Mouse (Mus musculus) midbrain, postnatal 0 days (tissue): ENCODE measurements around the gene Zfp853. TPM values are rescaled to one million over a fixed set of nuclear protein-coding genes. Genes with fewer than 3 reads are reported as not detected.
A peak's percentile ranks its signal among the peaks of the same experiment; 100 is the strongest.

Experiments used
- ATAC-seq: fragments of 200-750 bp; cut with Nextera tagmentation; 2 replicates; pipeline ENCODE4 v1.8.0; 2017; ENCODE audit warnings: moderate number of reproducible peaks, mild to moderate bottlenecking, moderate TSS enrichment, moderate library complexity; ENCODE audit not compliant: low FRiP score
- DNase-seq: peaks from one replicate; pipeline ENCODE4 v3.0.0-alpha.2; 2015; ENCODE audit warnings: low spot score
- H3K27ac ChIP-seq: fragments of 300-500 bp; sonication (generic); 2 replicates; pipeline ENCODE4 v1.5.1; 2014; ENCODE audit warnings: low read depth, mild to moderate bottlenecking, low read length, mixed read lengths
- H3K27me3 ChIP-seq: fragments of 300-500 bp; sonication (generic); 2 replicates; pipeline ENCODE4 v1.6.1; 2014; ENCODE audit warnings: low read length, control low read depth, mixed read lengths; ENCODE audit not compliant: insufficient read depth
- H3K36me3 ChIP-seq: fragments of 300-500 bp; sonication (generic); 2 replicates; pipeline ENCODE4 v1.6.1; 2014; ENCODE audit warnings: low read length, control low read depth, mixed read lengths; ENCODE audit not compliant: insufficient read depth
- H3K4me1 ChIP-seq: fragments of 300-500 bp; sonication (generic); 2 replicates; pipeline ENCODE4 v1.6.1; 2014; ENCODE audit warnings: mild to moderate bottlenecking, control low read depth, antibody characterized with exemption, low read length, mixed read lengths; ENCODE audit not compliant: insufficient read depth
- H3K4me2 ChIP-seq: fragments of 300-500 bp; sonication (generic); 2 replicates; pipeline ENCODE4 v1.6.1; 2014; ENCODE audit warnings: low read depth, mild to moderate bottlenecking, low read length, mixed read lengths; ENCODE audit not compliant: poor library complexity, severe bottlenecking
- H3K4me3 ChIP-seq: fragments of 300-500 bp; sonication (generic); 2 replicates; pipeline ENCODE4 v1.5.1; 2014; ENCODE audit warnings: low read depth, mild to moderate bottlenecking, low read length, moderate library complexity
- H3K9ac ChIP-seq: fragments of 300-500 bp; sonication (generic); replicated peaks from 2 replicates; pipeline ENCODE4 v1.6.1; 2014; ENCODE audit warnings: mild to moderate bottlenecking, low read length, moderate library complexity, mixed read lengths; ENCODE audit not compliant: poor library complexity, severe bottlenecking
- H3K9me3 ChIP-seq: fragments of 300-500 bp; sonication (generic); 2 replicates; pipeline ENCODE4 v1.6.1; 2016; ENCODE audit warnings: low read length, control low read depth
- CTCF ChIP-seq: IDR thresholded peaks from 2 replicates; pipeline ENCODE4 v1.5.1; 2016; ENCODE audit warnings: antibody characterized with exemption, mild to moderate bottlenecking
- WGBS: fragments of 180-500 bp; shearing (Covaris S2); extraction: QIAGEN DNeasy Blood & Tissue Kit; methylation state at CpG from one replicate; pipeline ENCODE4 v1.1.7; 2014; 5-methylcytosine and 5-hydroxymethylcytosine counted together
- polyA plus RNA-seq: library from polyadenylated mRNA; unstranded; fragments of >200 nt; fragmentation: Nextera tagmentation; extraction: Ambion mirVana; gene quantifications from 2 replicates; pipeline ENCODE4 v1.2.1, GENCODE M21; 2015
- total RNA-seq: library from RNA; depleted of rRNA; stranded (reverse); fragments of >200 nt; gene quantifications from 2 replicates; pipeline ENCODE4 v1.2.3, GENCODE M21; 2014

Zfp853 gene
- total and polyA plus RNA-seq, 2 experiments from 2014 or later, result 0.62 to 31.3 TPM

DNA sequence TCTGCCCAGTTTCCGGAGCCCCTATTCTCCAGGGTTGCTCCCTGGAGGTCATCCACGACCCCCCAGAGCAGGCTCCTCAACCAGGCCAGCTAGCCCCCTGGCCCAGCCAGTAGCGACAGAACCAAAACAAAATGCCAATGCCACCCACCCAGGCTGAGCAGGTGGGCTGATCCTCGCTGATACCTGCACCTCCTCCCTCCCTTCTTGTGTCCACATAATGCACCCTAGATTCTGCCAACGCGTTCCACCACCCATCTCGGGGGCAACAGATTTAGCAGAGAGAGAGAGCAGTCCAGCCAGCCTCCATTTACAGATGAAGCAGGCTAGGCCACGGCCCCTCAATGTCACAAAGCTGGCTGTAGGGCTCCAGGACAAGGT, 24.4 kb downstream of the Zfp853 start:
- Histone ChIP-seq H3K9me3 (no peaks in the 10 kb centered on the region), H3K36me3 (peaks cover 7% of the 10 kb centered on the region; the same call in 1 of the 2 replicates), H3K4me1 (peaks cover 6% of the 10 kb centered on the region; the same call in 1 of the 2 replicates), H3K4me3 (peak overlapping the region; percentile 84), H3K4me2 (peak overlapping the region; percentile 64), H3K9ac (peak overlapping the region; percentile 95), H3K27me3 (no peaks in the 10 kb centered on the region), H3K27ac (peak overlapping the region; percentile 80)
- no peak for TF ChIP-seq CTCF
- WGBS, result 15% methylated on average over 8 of the region's 8 CpGs
- ATAC-seq, result no peak; the same call in 1 of the 2 replicates
- no peak for DNase-seq

DNA sequence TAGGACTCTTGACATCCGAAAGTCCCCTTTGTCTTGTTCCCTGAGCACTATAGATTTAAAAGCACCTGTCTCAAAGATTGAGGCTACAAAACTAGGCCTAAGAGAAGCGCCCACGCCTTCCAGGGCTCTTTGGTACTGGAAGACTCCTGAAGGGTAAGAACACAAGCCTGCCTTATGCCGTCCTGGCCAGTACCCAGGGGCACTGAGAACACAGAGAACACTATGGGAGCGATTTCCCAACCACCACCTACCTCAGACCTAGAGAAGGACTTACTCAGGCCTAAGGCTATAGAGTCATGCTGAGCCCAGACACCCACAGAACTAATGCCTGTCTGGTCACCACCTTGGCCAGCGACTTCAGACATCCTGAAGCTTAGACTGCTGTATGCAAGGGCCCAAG, 26.6 kb downstream of the Zfp853 start:
- ATAC-seq, result no peak
- H3K4me3 ChIP-seq, result no peak overlapping the region
- H3K9me3 ChIP-seq, result no peaks in the 10 kb centered on the region
- no peak for TF ChIP-seq CTCF
- H3K9ac ChIP-seq, result no peak overlapping the region
- no peak overlapping the region for H3K4me2 ChIP-seq
- DNase-seq, result no peak
- no peak overlapping the region for H3K27ac ChIP-seq
- no peaks in the 10 kb centered on the region for H3K27me3 ChIP-seq
- H3K36me3 ChIP-seq, result peaks cover 29% of the 10 kb centered on the region
- WGBS, result 88% methylated on average over 6 of the region's 6 CpGs
- peaks cover 6% of the 10 kb centered on the region; the same call in 1 of the 2 replicates for H3K4me1 ChIP-seq

DNA sequence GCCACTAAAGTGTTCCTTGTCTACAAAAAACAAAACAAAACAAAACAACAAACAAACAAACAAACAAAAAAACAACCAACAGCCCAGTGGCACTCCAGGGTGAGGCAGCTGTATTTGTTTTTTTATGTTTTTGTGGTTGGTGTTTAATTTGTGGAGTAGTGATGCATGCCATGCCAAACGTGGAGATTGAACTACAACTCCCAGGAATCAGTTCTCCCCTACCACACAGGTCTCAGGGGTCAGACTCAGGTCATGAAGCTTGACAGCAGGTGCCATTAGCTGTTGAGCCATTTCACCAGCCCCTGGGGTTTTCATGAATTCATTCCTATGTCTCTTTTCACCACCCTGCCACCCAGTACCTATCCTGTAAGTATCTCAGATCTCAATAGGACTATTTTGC, 28.0 kb downstream of the Zfp853 start:
- no peak overlapping the region for H3K27ac ChIP-seq
- ATAC-seq (no peak), DNase-seq (no peak)
- peaks cover 2% of the 10 kb centered on the region; the same call in 1 of the 2 replicates for H3K4me1 ChIP-seq
- no peaks in the 10 kb centered on the region for H3K9me3 ChIP-seq
- H3K36me3 ChIP-seq, result peaks cover 40% of the 10 kb centered on the region
- no peak for TF ChIP-seq CTCF
- H3K4me3 ChIP-seq, result no peak overlapping the region
- 67% methylated on average over 1 of the region's 1 CpGs for WGBS
- no peak overlapping the region for H3K4me2 ChIP-seq
- H3K9ac ChIP-seq, result no peak overlapping the region
- no peaks in the 10 kb centered on the region for H3K27me3 ChIP-seq

DNA sequence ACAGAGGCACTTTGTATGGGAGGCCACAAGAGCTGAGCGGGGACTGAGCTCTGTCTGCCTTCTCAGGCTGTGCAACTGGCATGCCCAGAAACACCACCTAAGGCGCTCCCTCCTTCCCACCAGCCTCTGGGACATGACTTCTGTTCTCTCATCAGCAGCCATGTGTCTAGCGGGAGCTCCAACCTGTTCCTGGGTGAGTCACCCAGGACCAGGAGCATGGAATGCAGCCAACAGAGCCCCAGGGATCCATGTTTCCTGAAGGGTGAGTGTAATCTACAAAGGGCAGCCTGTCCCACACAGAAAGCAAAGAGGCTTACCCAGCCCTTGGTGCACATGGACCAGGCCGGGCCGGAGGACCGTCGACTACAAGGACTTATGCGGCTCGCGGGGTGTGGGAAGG, 28.7 kb downstream of the Zfp853 start:
- TF ChIP-seq CTCF, result no peak
- Histone ChIP-seq H3K4me2 (no peak overlapping the region), H3K4me3 (no peak overlapping the region), H3K9ac (no peak overlapping the region), H3K9me3 (no peaks in the 10 kb centered on the region), H3K27me3 (no peaks in the 10 kb centered on the region), H3K4me1 (no peaks in the 10 kb centered on the region), H3K27ac (no peak overlapping the region), H3K36me3 (peaks cover 47% of the 10 kb centered on the region)
- DNase-seq (no peak), ATAC-seq (no peak)
- WGBS, result 88% methylated on average over 10 of the region's 10 CpGs

DNA sequence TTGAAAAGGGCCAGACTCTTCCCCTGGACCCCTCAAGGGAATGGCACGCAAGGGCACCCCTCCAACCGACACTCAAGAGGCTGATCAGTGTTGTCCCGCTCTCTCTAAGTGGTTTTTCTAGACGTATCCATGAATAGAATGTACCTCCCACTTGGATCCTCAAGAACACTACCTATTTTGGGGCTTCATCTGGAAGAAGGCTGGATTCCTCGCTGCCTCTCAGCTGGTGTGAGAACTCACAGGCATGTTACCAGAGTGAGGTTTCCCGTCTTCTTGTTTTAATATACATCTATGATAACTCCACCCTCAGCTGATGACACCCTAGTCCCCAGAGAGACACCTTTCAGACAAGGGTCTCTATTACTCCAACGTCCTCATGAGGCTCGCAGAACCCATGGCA, 31.8 kb downstream of the Zfp853 start:
- no peaks in the 10 kb centered on the region for H3K4me1 ChIP-seq
- H3K4me3 ChIP-seq, result no peak overlapping the region
- 0 out of 2 replicates have a peak, but pooled peaks cover 7% of the 10 kb centered on the region for H3K27me3 ChIP-seq
- 93% methylated on average over 8 of the region's 8 CpGs for WGBS
- H3K9me3 ChIP-seq, result no peaks in the 10 kb centered on the region
- TF ChIP-seq CTCF, result no peak
- H3K36me3 ChIP-seq, result peaks cover 68% of the 10 kb centered on the region
- no peak overlapping the region for H3K9ac ChIP-seq
- no peak for ATAC-seq
- no peak overlapping the region for H3K4me2 ChIP-seq
- no peak overlapping the region for H3K27ac ChIP-seq
- DNase-seq, result no peak

DNA sequence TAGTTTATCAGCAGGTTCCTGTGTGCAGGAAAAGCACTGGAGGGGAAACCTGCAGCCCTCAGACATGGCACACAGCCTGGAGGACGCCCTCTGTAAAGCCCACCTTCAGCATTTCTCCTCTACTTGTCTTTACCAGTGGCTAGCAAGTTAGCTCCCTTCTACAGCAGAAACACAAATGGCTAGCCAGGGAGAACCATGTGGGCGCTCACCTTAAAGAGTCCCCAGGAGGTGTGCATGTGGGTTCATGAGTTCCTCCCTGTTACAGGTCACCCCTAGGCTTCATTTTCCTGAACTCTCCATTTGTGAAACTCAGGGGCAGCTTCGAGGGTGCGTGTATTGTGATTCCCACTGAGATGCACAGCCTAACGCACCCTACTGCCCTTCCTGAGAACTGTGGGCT, 37.6 kb downstream of the Zfp853 start:
- Histone ChIP-seq H3K4me3 (no peak overlapping the region), H3K27me3 (0 out of 2 replicates have a peak, but pooled peaks cover 17% of the 10 kb centered on the region), H3K9ac (no peak overlapping the region), H3K27ac (no peak overlapping the region), H3K36me3 (peaks cover 67% of the 10 kb centered on the region), H3K4me1 (no peaks in the 10 kb centered on the region), H3K9me3 (no peaks in the 10 kb centered on the region), H3K4me2 (no peak overlapping the region)
- no peak for TF ChIP-seq CTCF
- 90% methylated on average over 5 of the region's 5 CpGs for WGBS
- ATAC-seq (no peak), DNase-seq (no peak)
